Mouse (Mus musculus): Measurements from ENCODE around the gene Zfp1. TPM values are rescaled to one million over a fixed set of nuclear protein-coding genes. Genes with fewer than 3 reads are reported as not detected.
A peak's percentile ranks its signal among the peaks of the same experiment; 100 is the strongest.
"Not testable (repeated sequence)": the region's sequence is repeated elsewhere in the genome, so short reads cannot be mapped to it uniquely, and the experiment has no call there.

Zfp1 gene
- polyA plus RNA-seq, 1 experiment from 2014 or later: 28.4 TPM

- Histone ChIP-seq H3K4me3 (replicated peaks) (no peak overlapping the region), H3K9me3 (no peaks in the 10 kb centered on the region), H3K4me2 (no peak overlapping the region), H3K9ac (no peak overlapping the region), H3K27me3 (no peaks in the 10 kb centered on the region), H3K27ac (no peak overlapping the region), H3K36me3 (replicated peaks) (peaks cover 24% of the 10 kb centered on the region), H3K4me1 (no peaks in the 10 kb centered on the region; the same call in 1 of the 2 replicates)
- WGBS: 93% methylated on average over 14 of the region's 14 CpGs
- no peak for ATAC-seq (ENCODE audit: low FRiP score)
Observed at GRCm38 (mm10) chr8:111626933-111627332, 16.3 kb upstream of the Zfp1 start.

- 96% methylated on average over 9 of the region's 9 CpGs for WGBS
- Histone ChIP-seq H3K9ac (no peak overlapping the region), H3K4me3 (replicated peaks) (no peak overlapping the region), H3K36me3 (replicated peaks) (peaks cover 16% of the 10 kb centered on the region), H3K27ac (no peak overlapping the region), H3K4me1 (no peaks in the 10 kb centered on the region; the same call in 1 of the 2 replicates), H3K9me3 (no peaks in the 10 kb centered on the region), H3K4me2 (no peak overlapping the region), H3K27me3 (no peaks in the 10 kb centered on the region)
- no peak for ATAC-seq (ENCODE audit: low FRiP score)
Observed at GRCm38 (mm10) chr8:111627923-111628322, 15.3 kb upstream of the Zfp1 start.

GRCm38 (mm10) chr8:111628401-111628800 lies 14.8 kb upstream of the Zfp1 start:
- H3K9me3 ChIP-seq: no peaks in the 10 kb centered on the region
- no peaks in the 10 kb centered on the region for H3K27me3 ChIP-seq
- 97% methylated on average over 12 of the region's 12 CpGs for WGBS
- no peak overlapping the region for H3K27ac ChIP-seq
- H3K4me3 ChIP-seq (replicated peaks): no peak overlapping the region
- ATAC-seq (ENCODE audit: low FRiP score): no peak
- H3K4me1 ChIP-seq: no peaks in the 10 kb centered on the region; the same call in 1 of the 2 replicates
- H3K9ac ChIP-seq: no peak overlapping the region
- H3K4me2 ChIP-seq: no peak overlapping the region
- H3K36me3 ChIP-seq (replicated peaks): 0 out of 2 replicates have a peak, but pooled peaks cover 14% of the 10 kb centered on the region

GRCm38 (mm10) chr8:111628894-111629501 lies 14.2 kb upstream of the Zfp1 start:
- Histone ChIP-seq H3K4me1 (no peaks in the 10 kb centered on the region; the same call in 1 of the 2 replicates), H3K9ac (no peak overlapping the region), H3K4me2 (no peak overlapping the region), H3K36me3 (replicated peaks) (0 out of 2 replicates have a peak, but pooled peaks cover 10% of the 10 kb centered on the region), H3K9me3 (no peaks in the 10 kb centered on the region), H3K27me3 (no peaks in the 10 kb centered on the region), H3K4me3 (replicated peaks) (no peak overlapping the region), H3K27ac (no peak overlapping the region)
- no peak for ATAC-seq (ENCODE audit: low FRiP score)
- 87% methylated on average over 19 of the region's 19 CpGs for WGBS

- Histone ChIP-seq H3K9ac (0 out of 2 replicates have a peak within 1 kb of the TSS, but pooled peaks have one; percentile 29), H3K9me3 (no peaks in the 10 kb centered on the region), H3K27ac (no peak within 1 kb of the TSS), H3K4me1 (no peaks in the 10 kb centered on the region; the same call in 1 of the 2 replicates), H3K27me3 (no peaks in the 10 kb centered on the region), H3K4me2 (peak within 1 kb of the TSS; percentile 37), H3K36me3 (replicated peaks) (0 out of 2 replicates have a peak, but pooled peaks cover 4% of the 10 kb centered on the region), H3K4me3 (replicated peaks) (peak within 1 kb of the TSS; percentile 19; the same call in 1 of the 2 replicates)
- WGBS: 33% methylated on average over 13 of the region's 13 CpGs
- ATAC-seq (ENCODE audit: low FRiP score): no peak
Observed at GRCm38 (mm10) chr8:111630105-111630521, 13.1 kb upstream of the Zfp1 start, which contains the start of gene Ldhd. Gene Ldhd (minus strand): TSS chr8:111630374.

GRCm38 (mm10) chr8:111631589-111631988 lies 11.6 kb upstream of the Zfp1 start:
- Histone ChIP-seq H3K27me3 (no peaks in the 10 kb centered on the region), H3K4me3 (replicated peaks) (no peak overlapping the region), H3K9ac (no peak overlapping the region), H3K4me2 (no peak overlapping the region), H3K36me3 (replicated peaks) (0 out of 2 replicates have a peak, but pooled peaks cover 4% of the 10 kb centered on the region), H3K27ac (no peak overlapping the region), H3K9me3 (no peaks in the 10 kb centered on the region), H3K4me1 (no peaks in the 10 kb centered on the region; the same call in 1 of the 2 replicates)
- WGBS: 95% methylated on average over 8 of the region's 8 CpGs
- ATAC-seq (ENCODE audit: low FRiP score): no peak

GRCm38 (mm10) chr8:111632976-111633375 lies 10.2 kb upstream of the Zfp1 start:
- ATAC-seq (ENCODE audit: low FRiP score): no peak
- no peak overlapping the region for H3K4me3 ChIP-seq (replicated peaks)
- WGBS: 100% methylated on average over 3 of the region's 3 CpGs

GRCm38 (mm10) chr8:111638086-111638485 lies 5.1 kb upstream of the Zfp1 start:
- Histone ChIP-seq H3K36me3 (replicated peaks) (no peaks in the 10 kb centered on the region), H3K27me3 (no peaks in the 10 kb centered on the region), H3K9me3 (no peaks in the 10 kb centered on the region), H3K4me2 (no peak overlapping the region), H3K27ac (no peak overlapping the region), H3K4me3 (replicated peaks) (no peak overlapping the region), H3K9ac (no peak overlapping the region), H3K4me1 (peaks cover 6% of the 10 kb centered on the region)
- no peak for ATAC-seq (ENCODE audit: low FRiP score)

More at GRCm38 (mm10) chr8:111632976-111633375, 10.2 kb upstream of the Zfp1 start:
- no peaks in the 10 kb centered on the region; the same call in 1 of the 2 replicates for H3K4me1 ChIP-seq
- 0 out of 2 replicates have a peak, but pooled peaks cover 4% of the 10 kb centered on the region for H3K36me3 ChIP-seq (replicated peaks)
- no peaks in the 10 kb centered on the region for H3K9me3 ChIP-seq
- no peak overlapping the region for H3K9ac ChIP-seq
- H3K4me2 ChIP-seq: no peak overlapping the region
- H3K27me3 ChIP-seq: no peaks in the 10 kb centered on the region
- H3K27ac ChIP-seq: no peak overlapping the region

- no peak overlapping the region for H3K4me2 ChIP-seq
- H3K4me3 ChIP-seq (replicated peaks): no peak overlapping the region
- peaks cover 8% of the 10 kb centered on the region for H3K4me1 ChIP-seq
- no peaks in the 10 kb centered on the region for H3K36me3 ChIP-seq (replicated peaks)
- WGBS: 93% methylated on average over 2 of the region's 2 CpGs
- no peak for ATAC-seq (ENCODE audit: low FRiP score)
- H3K9ac ChIP-seq: no peak overlapping the region
- no peak overlapping the region for H3K27ac ChIP-seq
- H3K27me3 ChIP-seq: no peaks in the 10 kb centered on the region
- no peaks in the 10 kb centered on the region for H3K9me3 ChIP-seq
Observed at GRCm38 (mm10) chr8:111641064-111641463, 2.1 kb upstream of the Zfp1 start.

GRCm38 (mm10) chr8:111642496-111642895 lies 705 bp upstream of the Zfp1 start:
- H3K9ac ChIP-seq: peak overlapping the region; percentile 84
- peaks cover 8% of the 10 kb centered on the region for H3K4me1 ChIP-seq
- H3K36me3 ChIP-seq (replicated peaks): peaks cover 3% of the 10 kb centered on the region; the same call in 1 of the 2 replicates
- no peaks in the 10 kb centered on the region for H3K27me3 ChIP-seq
- WGBS: 73% methylated on average over 5 of the region's 5 CpGs
- no peak for ATAC-seq (ENCODE audit: low FRiP score)
- no peak overlapping the region for H3K27ac ChIP-seq
- no peaks in the 10 kb centered on the region for H3K9me3 ChIP-seq
- H3K4me2 ChIP-seq: peak overlapping the region; percentile 59
- H3K4me3 ChIP-seq (replicated peaks): peak overlapping the region; percentile 81

GRCm38 (mm10) chr8:111642939-111643263 lies 300 bp upstream of the Zfp1 start:
- peaks cover 3% of the 10 kb centered on the region; the same call in 1 of the 2 replicates for H3K36me3 ChIP-seq (replicated peaks)
- peak overlapping the region; percentile 81 for H3K4me3 ChIP-seq (replicated peaks)
- H3K27ac ChIP-seq: peak overlapping the region; percentile 91
- ATAC-seq (ENCODE audit: low FRiP score): peak; percentile 0; the same call in 1 of the 2 replicates
- no peaks in the 10 kb centered on the region for H3K27me3 ChIP-seq
- 16% methylated on average over 5 of the region's 5 CpGs for WGBS
- H3K4me2 ChIP-seq: peak overlapping the region; percentile 59
- H3K4me1 ChIP-seq: peaks cover 8% of the 10 kb centered on the region
- peak overlapping the region; percentile 84 for H3K9ac ChIP-seq
- no peaks in the 10 kb centered on the region for H3K9me3 ChIP-seq

- not testable (repeated sequence) for H3K9me3 ChIP-seq; H3K27me3 ChIP-seq; H3K36me3 ChIP-seq (replicated peaks); ATAC-seq (ENCODE audit: low FRiP score)
- H3K27ac ChIP-seq: peak overlapping the region; percentile 56; the same call in 1 of the 2 replicates
- WGBS: 74% methylated on average over 12 of the region's 12 CpGs
- H3K4me1 ChIP-seq: peaks cover 13% of the 10 kb centered on the region
- H3K4me3 ChIP-seq (replicated peaks): peak overlapping the region; percentile 81
- peak overlapping the region; percentile 59 for H3K4me2 ChIP-seq
- H3K9ac ChIP-seq: peak overlapping the region; percentile 84; the same call in 1 of the 2 replicates
Observed at GRCm38 (mm10) chr8:111644286-111645051, 1.3 kb downstream of the Zfp1 start.
